Mouse (Mus musculus): ENCODE results near the gene Ralgapa2.

GRCm38 (mm10) chr2:146482859-146483258 is 29.3 kb downstream of the Ralgapa2 start:
- TF ChIP-seq GATA1 (IDR thresholded peaks at IDR 0.05; ENCODE audit: low read length) (no peak), TAL1 (IDR thresholded peaks at IDR 0.05; ENCODE audit: low read length) (no peak)

Data from erythroblast, embryonic 14.5 days (primary cell).